Mouse (Mus musculus) hindbrain, embryonic 13.5 days (tissue): ENCODE data around the gene Arhgef38. TPM values are rescaled to one million over a fixed set of nuclear protein-coding genes. Genes with fewer than 3 reads are reported as not detected.

Experiments
- ATAC-seq: fragments of 200-750 bp; cut with Nextera tagmentation; 2 replicates; pipeline ENCODE4 v1.8.0; 2017; ENCODE audit warnings: moderate TSS enrichment; ENCODE audit not compliant: low FRiP score
- H3K27ac ChIP-seq: fragments of 300-500 bp; sonication (generic); 2 replicates; pipeline ENCODE4 v1.5.1; 2015; ENCODE audit warnings: inconsistent platforms, mild to moderate bottlenecking, moderate library complexity
- H3K27me3 ChIP-seq: fragments of 300-500 bp; sonication (generic); 2 replicates; pipeline ENCODE4 v1.6.1; 2015; ENCODE audit warnings: mild to moderate bottlenecking, inconsistent platforms
- H3K36me3 ChIP-seq: fragments of 300-500 bp; sonication (generic); 2 replicates; pipeline ENCODE4 v1.6.1; 2015; ENCODE audit warnings: mild to moderate bottlenecking, inconsistent platforms
- H3K4me1 ChIP-seq: fragments of 300-500 bp; sonication (generic); replicated peaks from 2 replicates; pipeline ENCODE4 v1.6.1; 2015; ENCODE audit warnings: inconsistent platforms
- H3K4me2 ChIP-seq: fragments of 300-500 bp; sonication (generic); 2 replicates; pipeline ENCODE4 v1.6.1; 2015; ENCODE audit warnings: inconsistent platforms, mild to moderate bottlenecking, moderate library complexity
- H3K4me3 ChIP-seq: fragments of 300-500 bp; sonication (generic); 2 replicates; pipeline ENCODE4 v1.5.1; 2015; ENCODE audit warnings: mild to moderate bottlenecking, inconsistent platforms
- H3K9ac ChIP-seq: fragments of 300-500 bp; sonication (generic); 2 replicates; pipeline ENCODE4 v1.6.1; 2015; ENCODE audit warnings: mild to moderate bottlenecking, inconsistent platforms
- H3K9me3 ChIP-seq: fragments of 300-500 bp; sonication (generic); 2 replicates; pipeline ENCODE4 v1.6.1; 2016; ENCODE audit warnings: inconsistent platforms
- WGBS: fragments of 180-500 bp; shearing (Covaris S2); methylation state at CpG from one replicate; pipeline ENCODE4 v1.1.7; 2015; 5-methylcytosine and 5-hydroxymethylcytosine counted together
- polyA plus RNA-seq: library from polyadenylated mRNA; unstranded; fragments of >200 nt; fragmentation: Nextera tagmentation; extraction: Ambion mirVana; gene quantifications from 2 replicates; pipeline ENCODE4 v1.2.1, GENCODE M21; 2015

Arhgef38 gene
- polyA plus RNA-seq, 1 experiment from 2014 or later = 0.03 TPM

GRCm38 (mm10) chr3:133108731-133109130 is 126.0 kb downstream of the Arhgef38 start:
- ATAC-seq = no peak
- Histone ChIP-seq H3K9ac (no peak overlapping the region), H3K4me1 (no peaks in the 10 kb centered on the region), H3K36me3 (peaks cover 49% of the 10 kb centered on the region), H3K27me3 (no peaks in the 10 kb centered on the region), H3K4me3 (no peak overlapping the region), H3K27ac (no peak overlapping the region), H3K4me2 (no peak overlapping the region), H3K9me3 (no peaks in the 10 kb centered on the region)
- whole genome bisulfite sequencing = 97% methylated on average over 4 of the region's 4 CpGs

DNA sequence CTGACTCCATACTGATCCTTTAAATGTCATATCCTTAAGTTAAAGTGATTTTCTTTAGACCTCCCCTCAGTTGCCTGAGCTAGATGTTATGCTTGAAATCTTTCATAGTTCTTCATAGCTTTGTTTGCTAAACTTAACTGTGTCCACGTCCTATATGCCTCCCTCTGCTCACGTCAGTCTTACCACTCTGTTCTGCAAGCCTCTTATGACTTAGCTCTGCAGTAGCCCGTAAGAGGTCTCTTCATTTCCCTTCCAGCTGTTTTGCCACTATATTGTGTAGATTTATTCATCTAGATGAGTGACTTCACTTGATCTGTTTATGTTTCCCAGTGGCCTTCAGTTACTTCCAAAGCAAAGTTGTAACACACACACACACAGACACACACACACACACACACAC is 130.3 kb downstream of the Arhgef38 start:
- Histone ChIP-seq H3K4me3 (no peak overlapping the region), H3K4me1 (no peaks in the 10 kb centered on the region), H3K27ac (no peak overlapping the region), H3K9ac (no peak overlapping the region), H3K9me3 (no peaks in the 10 kb centered on the region), H3K27me3 (no peaks in the 10 kb centered on the region), H3K36me3 (peaks cover 72% of the 10 kb centered on the region), H3K4me2 (no peak overlapping the region)
- 93% methylated on average over 3 of the region's 3 CpGs for WGBS
- ATAC-seq = no peak

GRCm38 (mm10) chr3:133103768-133104167 is 131.0 kb downstream of the Arhgef38 start:
- 88% methylated on average over 3 of the region's 3 CpGs for WGBS
- H3K4me1 ChIP-seq = no peaks in the 10 kb centered on the region
- H3K9me3 ChIP-seq = no peaks in the 10 kb centered on the region
- H3K27ac ChIP-seq = no peak overlapping the region
- no peaks in the 10 kb centered on the region for H3K27me3 ChIP-seq
- no peak for ATAC-seq
- no peak overlapping the region for H3K4me3 ChIP-seq
- no peak overlapping the region for H3K9ac ChIP-seq
- no peak overlapping the region for H3K4me2 ChIP-seq
- peaks cover 71% of the 10 kb centered on the region for H3K36me3 ChIP-seq

GRCm38 (mm10) chr3:133098909-133099308 is 135.8 kb downstream of the Arhgef38 start:
- WGBS = 93% methylated on average over 2 of the region's 2 CpGs
- no peak overlapping the region for H3K9ac ChIP-seq
- H3K36me3 ChIP-seq = peaks cover 50% of the 10 kb centered on the region
- H3K4me3 ChIP-seq = no peak overlapping the region
- H3K4me1 ChIP-seq = peaks cover 8% of the 10 kb centered on the region; the same call in 1 of the 2 replicates
- no peaks in the 10 kb centered on the region for H3K9me3 ChIP-seq
- no peaks in the 10 kb centered on the region for H3K27me3 ChIP-seq
- ATAC-seq = no peak
- H3K4me2 ChIP-seq = no peak overlapping the region
- no peak overlapping the region for H3K27ac ChIP-seq

DNA sequence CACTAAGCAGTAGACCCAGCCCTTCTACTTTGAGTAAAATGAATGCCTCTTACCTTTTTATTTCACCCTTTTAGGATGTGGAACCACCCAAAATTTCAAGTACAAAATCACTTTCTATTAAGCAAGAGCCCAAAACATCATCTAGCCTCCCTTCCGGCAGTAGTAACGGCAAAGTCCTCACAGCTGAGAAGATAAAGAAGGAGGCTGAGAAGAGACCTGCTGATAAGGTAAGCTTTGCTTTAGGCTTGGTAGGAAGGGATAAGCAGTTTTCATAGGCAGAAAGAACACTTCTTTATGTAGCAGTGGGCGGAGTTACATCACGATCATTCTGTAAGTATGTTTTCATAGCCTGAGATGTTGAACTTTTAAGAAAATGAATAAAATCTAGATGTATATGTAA is 136.4 kb downstream of the Arhgef38 start:
- no peak overlapping the region for H3K9ac ChIP-seq
- H3K27me3 ChIP-seq = no peaks in the 10 kb centered on the region
- 92% methylated on average over 4 of the region's 4 CpGs for WGBS
- H3K27ac ChIP-seq = no peak overlapping the region
- H3K4me2 ChIP-seq = no peak overlapping the region
- peaks cover 11% of the 10 kb centered on the region for H3K4me1 ChIP-seq
- no peak for ATAC-seq
- peaks cover 44% of the 10 kb centered on the region for H3K36me3 ChIP-seq
- no peaks in the 10 kb centered on the region for H3K9me3 ChIP-seq
- H3K4me3 ChIP-seq = no peak overlapping the region

- no peak overlapping the region for H3K27ac ChIP-seq
- H3K4me2 ChIP-seq = no peak overlapping the region
- no peak overlapping the region for H3K9ac ChIP-seq
- no peaks in the 10 kb centered on the region for H3K9me3 ChIP-seq
- H3K4me1 ChIP-seq = peaks cover 15% of the 10 kb centered on the region
- ATAC-seq = no peak
- no peak overlapping the region for H3K4me3 ChIP-seq
- 98% methylated on average over 6 of the region's 6 CpGs for WGBS
- H3K36me3 ChIP-seq = peaks cover 43% of the 10 kb centered on the region
- H3K27me3 ChIP-seq = no peaks in the 10 kb centered on the region
These were observed 136.8 kb downstream of the Arhgef38 start for GRCm38 (mm10) chr3:133097936-133098335.

DNA sequence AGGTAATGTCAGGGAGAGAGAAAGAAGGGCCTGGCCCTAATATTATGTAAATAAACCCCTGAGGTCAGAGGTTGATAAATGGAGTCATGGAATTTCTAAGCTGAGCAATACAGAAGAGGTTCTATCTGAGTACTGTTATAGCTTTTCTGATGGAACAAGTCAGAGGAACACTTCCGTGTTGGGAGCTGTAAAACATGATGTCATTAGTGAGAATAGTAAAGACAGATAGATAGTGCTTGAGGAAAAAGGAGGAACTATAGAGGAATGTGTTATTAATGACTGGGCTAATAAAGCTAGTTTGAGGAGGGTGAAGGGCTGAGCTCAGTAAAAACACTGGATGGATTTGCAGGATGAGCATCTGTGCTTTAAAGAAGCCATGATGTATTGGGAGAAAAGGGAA is 140.4 kb downstream of the Arhgef38 start:
- H3K9ac ChIP-seq = no peak overlapping the region
- no peaks in the 10 kb centered on the region for H3K9me3 ChIP-seq
- no peaks in the 10 kb centered on the region for H3K27me3 ChIP-seq
- no peak overlapping the region for H3K27ac ChIP-seq
- no peak overlapping the region for H3K4me2 ChIP-seq
- H3K4me1 ChIP-seq = peaks cover 29% of the 10 kb centered on the region
- ATAC-seq = no peak
- peaks cover 19% of the 10 kb centered on the region for H3K36me3 ChIP-seq
- WGBS = 83% methylated on average over 1 of the region's 1 CpGs
- no peak overlapping the region for H3K4me3 ChIP-seq

GRCm38 (mm10) chr3:133092936-133093335 is 141.8 kb downstream of the Arhgef38 start:
- WGBS = 78% methylated on average over 1 of the region's 1 CpGs
- peaks cover 35% of the 10 kb centered on the region for H3K4me1 ChIP-seq
- no peaks in the 10 kb centered on the region for H3K9me3 ChIP-seq
- no peak overlapping the region for H3K27ac ChIP-seq
- H3K27me3 ChIP-seq = no peaks in the 10 kb centered on the region
- H3K36me3 ChIP-seq = peaks cover 7% of the 10 kb centered on the region
- peak overlapping the region; percentile 57 for H3K4me2 ChIP-seq
- ATAC-seq = no peak
- H3K9ac ChIP-seq = peak overlapping the region; percentile 91
- peak overlapping the region; percentile 88 for H3K4me3 ChIP-seq

GRCm38 (mm10) chr3:133092274-133092853 is 142.4 kb downstream of the Arhgef38 start:
- H3K27ac ChIP-seq = peak overlapping the region; percentile 97
- H3K4me3 ChIP-seq = peak overlapping the region; percentile 88
- H3K4me2 ChIP-seq = peak overlapping the region; percentile 57
- H3K9me3 ChIP-seq = no peaks in the 10 kb centered on the region
- WGBS = under 1% methylated on average over 7 of the region's 7 CpGs
- H3K9ac ChIP-seq = peak overlapping the region; percentile 91
- no peaks in the 10 kb centered on the region for H3K27me3 ChIP-seq
- no peak for ATAC-seq
- peaks cover 35% of the 10 kb centered on the region for H3K4me1 ChIP-seq
- H3K36me3 ChIP-seq = peaks cover 4% of the 10 kb centered on the region; the same call in 1 of the 2 replicates

GRCm38 (mm10) chr3:133091664-133092273 is 143.0 kb downstream of the Arhgef38 start, which contains the start of the genes Ints12 and Gstcd:
Gene Ints12 (plus strand): TSS chr3:133091840.
Gene Gstcd (minus strand): TSS chr3:133092033.
- peak within 1 kb of the TSS; percentile 91 for H3K9ac ChIP-seq
- H3K4me1 ChIP-seq = peaks cover 35% of the 10 kb centered on the region
- H3K27ac ChIP-seq = peak within 1 kb of the TSS; percentile 97
- under 1% methylated on average over 53 of the region's 53 CpGs for WGBS
- peak; percentile 98 for ATAC-seq
- H3K9me3 ChIP-seq = no peaks in the 10 kb centered on the region
- H3K4me3 ChIP-seq = peak within 1 kb of the TSS; percentile 88
- H3K36me3 ChIP-seq = peaks cover under 1% of the 10 kb centered on the region; the same call in 1 of the 2 replicates
- H3K4me2 ChIP-seq = peak within 1 kb of the TSS; percentile 69
- no peaks in the 10 kb centered on the region for H3K27me3 ChIP-seq

- Histone ChIP-seq H3K4me3 (peak overlapping the region; percentile 88), H3K9me3 (no peaks in the 10 kb centered on the region), H3K36me3 (no peaks in the 10 kb centered on the region), H3K9ac (peak overlapping the region; percentile 91), H3K4me2 (peak overlapping the region; percentile 69), H3K27me3 (no peaks in the 10 kb centered on the region), H3K27ac (peak overlapping the region; percentile 97), H3K4me1 (peaks cover 35% of the 10 kb centered on the region)
- ATAC-seq = no peak; the same call in 1 of the 2 replicates
- WGBS = under 1% methylated on average over 44 of the region's 44 CpGs
These were observed 143.6 kb downstream of the Arhgef38 start for GRCm38 (mm10) chr3:133091121-133091663.

GRCm38 (mm10) chr3:133090247-133091120 is 144.3 kb downstream of the Arhgef38 start:
- ATAC-seq = no peak
- H3K9me3 ChIP-seq = no peaks in the 10 kb centered on the region
- H3K36me3 ChIP-seq = no peaks in the 10 kb centered on the region
- peaks cover 35% of the 10 kb centered on the region for H3K4me1 ChIP-seq
- peak overlapping the region; percentile 91 for H3K9ac ChIP-seq
- peak overlapping the region; percentile 97 for H3K27ac ChIP-seq
- peak overlapping the region; percentile 88 for H3K4me3 ChIP-seq
- WGBS = 12% methylated on average over 11 of the region's 11 CpGs
- peak overlapping the region; percentile 69 for H3K4me2 ChIP-seq
- no peaks in the 10 kb centered on the region for H3K27me3 ChIP-seq
